Mouse (Mus musculus): ENCODE results near the gene Cops6.

The Cops6 gene

GRCm38 (mm10) chr5:138160842-138161665, at the start of gene Cops6:
Cops6 (plus strand) TSS chr5:138161071.
- DNase-seq, result peak; percentile 97

DNA sequence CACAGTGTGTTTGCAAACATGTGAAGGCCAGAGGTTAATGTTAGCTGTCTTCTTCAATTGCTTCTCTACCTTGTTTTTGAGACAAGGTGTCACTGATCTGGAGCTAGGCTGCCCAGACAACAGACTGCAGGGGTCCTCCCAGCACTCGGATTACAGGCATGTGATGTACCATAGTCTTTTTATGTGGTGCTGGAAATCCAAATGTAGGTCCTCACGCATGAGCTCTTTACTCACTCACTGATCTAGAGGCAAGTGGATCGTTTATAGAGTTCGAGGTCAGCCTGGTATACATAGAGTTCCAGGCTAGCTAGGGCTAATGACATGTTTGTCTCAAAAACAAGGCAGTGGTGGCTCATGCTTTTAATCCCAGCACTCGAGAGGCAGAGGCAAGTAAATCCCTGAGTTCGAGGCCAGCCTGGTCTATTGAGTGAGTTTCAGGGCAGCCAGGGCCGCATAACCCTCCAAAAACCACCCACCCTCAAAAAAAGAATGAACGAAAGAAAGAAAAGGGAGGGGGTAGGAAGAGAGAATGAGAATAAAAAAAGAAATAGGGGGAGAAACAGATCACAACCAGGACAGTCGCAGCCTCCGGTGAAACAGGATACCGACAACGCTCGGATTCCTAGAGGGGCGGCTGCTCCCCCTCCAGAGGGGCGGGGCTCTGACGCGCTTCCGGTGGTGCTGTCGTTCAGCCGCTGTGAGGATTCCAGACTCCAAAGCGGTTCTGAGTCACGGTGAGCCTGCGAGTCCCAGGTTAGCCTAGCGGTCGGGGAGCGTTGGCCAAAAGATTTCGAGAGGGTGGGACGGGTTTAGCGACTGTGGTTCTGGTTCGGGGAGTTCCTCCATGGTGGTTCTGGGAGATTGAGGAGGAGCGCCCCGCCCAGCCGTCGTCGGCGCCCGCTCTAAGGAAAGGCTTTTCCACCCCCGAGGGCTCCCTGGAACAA, 44.3 kb upstream of the Cops6 start, which contains the start of gene Zscan21:
TSS of gene Zscan21 (plus strand) at position 649 of the 944 bp plus-strand sequence.
- DNase-seq, result peak; percentile 92

- DNase-seq, result peak; percentile 5 to 11
Measured at GRCm38 (mm10) chr5:138117199-138118015, 43.5 kb upstream of the Cops6 start.

DNA sequence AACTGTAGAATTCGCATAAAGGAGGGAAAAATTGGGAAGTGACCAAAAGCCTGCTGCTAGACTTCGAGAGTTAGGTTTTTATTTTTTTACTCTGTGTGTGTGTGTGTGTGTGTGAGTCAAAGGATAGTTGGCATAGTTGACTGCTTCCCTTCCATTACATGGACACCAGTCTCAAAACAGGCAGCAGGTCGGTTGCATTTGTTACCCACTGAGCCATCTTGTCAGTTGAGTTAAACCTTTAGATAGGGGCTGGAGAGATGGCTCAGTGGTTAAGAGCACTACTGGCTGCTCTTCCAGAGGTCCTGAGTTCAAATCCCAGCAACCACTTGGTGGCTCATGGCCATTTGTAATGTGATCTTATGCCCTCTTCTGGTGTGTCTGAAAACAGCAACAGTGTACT, 42.8 kb upstream of the Cops6 start:
- DNase-seq, result no peak

GRCm38 (mm10) chr5:138132425-138133064, 28.3 kb upstream of the Cops6 start:
- DNase-seq, result no peak

- no peak for DNase-seq
Measured at GRCm38 (mm10) chr5:138137257-138137656, 23.6 kb upstream of the Cops6 start.

- peak; percentile 43 to 44 for DNase-seq
Measured at GRCm38 (mm10) chr5:138137935-138138549, 22.8 kb upstream of the Cops6 start.

DNA sequence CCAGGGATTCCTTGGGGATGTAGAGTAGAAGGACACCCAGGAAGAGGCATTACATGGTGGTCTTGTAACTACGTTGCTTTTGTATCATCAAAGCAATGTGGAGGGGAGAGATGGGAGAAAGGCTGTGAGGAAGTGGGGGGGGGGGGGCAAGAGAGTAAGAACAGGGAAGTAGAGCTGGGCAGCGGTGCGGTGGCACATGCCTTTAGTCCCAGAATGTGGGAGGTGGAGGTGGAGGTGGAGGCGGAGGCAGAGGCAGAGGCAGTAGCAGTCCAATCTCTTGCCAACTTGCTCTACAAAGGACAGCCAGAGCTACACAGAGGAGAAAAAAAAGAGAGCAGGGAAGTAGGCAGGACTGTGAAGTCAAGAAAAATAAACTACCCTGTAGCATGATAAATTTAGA, 22.3 kb upstream of the Cops6 start:
- no peak for DNase-seq

- no peak for DNase-seq
Measured at GRCm38 (mm10) chr5:138154390-138154789, 6.5 kb upstream of the Cops6 start.

- DNase-seq, result peak; percentile 82 to 87
Measured at GRCm38 (mm10) chr5:138155443-138155976, 5.4 kb upstream of the Cops6 start, which contains the start of gene Zfp113. Zfp113 (minus strand) TSS chr5:138155744.

- no peak for DNase-seq
Measured at GRCm38 (mm10) chr5:138160224-138160762, 578 bp upstream of the Cops6 start.

DNA sequence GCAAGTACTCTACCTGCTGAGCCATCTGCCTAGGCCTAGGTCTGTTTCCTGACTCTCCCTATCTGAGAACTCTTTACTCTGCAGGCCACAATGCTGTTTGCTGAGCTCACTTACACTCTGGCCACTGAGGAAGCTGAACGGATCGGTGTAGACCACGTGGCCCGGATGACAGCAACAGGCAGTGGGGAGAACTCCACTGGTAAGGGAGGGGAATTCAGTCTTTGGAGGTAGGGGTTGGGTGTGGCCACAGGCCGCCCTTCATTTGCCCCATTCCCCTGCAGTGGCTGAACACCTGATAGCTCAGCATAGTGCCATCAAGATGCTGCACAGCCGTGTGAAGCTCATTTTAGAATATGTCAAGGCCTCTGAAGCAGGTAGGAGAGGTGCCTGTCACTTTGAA, 2.2 kb downstream of the Cops6 start:
- no peak for DNase-seq

DNA sequence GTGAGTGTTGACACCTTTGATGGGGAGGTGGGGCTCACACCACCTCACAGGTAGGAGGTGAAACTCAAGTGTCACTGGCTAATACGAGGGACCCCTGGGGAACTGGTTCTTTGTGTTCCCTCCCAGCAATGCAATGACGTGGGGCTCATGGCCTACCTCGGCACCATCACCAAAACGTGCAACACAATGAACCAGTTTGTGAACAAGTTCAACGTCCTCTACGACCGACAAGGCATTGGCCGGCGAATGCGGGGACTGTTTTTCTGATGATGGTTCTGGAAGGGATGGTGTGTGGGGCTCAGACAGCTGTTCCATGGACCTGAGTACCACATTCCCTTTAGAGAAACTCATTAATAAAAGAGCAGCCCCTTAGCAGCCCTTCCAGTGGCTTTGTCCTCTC, 2.7 kb downstream of the Cops6 start:
- DNase-seq, result no peak

DNA sequence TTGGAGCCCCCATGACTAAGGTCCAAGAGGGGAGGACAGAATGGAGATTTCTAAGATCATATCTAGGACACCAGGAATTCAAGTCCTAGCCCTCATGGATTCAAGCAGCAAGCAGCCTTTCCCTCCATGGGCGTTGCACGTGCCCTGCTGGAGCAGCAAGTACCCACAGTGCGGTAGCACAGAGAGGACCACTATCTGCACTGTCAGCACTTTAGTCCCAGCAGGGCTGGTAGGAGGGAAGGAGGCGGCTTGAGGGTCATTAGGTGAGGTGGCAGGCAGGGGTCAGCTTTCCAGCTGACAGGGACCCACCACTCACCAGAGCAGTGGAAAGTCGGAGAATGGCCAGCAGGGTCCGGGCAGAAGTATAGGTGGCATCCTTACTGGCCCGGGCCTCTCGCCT, 4.7 kb downstream of the Cops6 start:
- DNase-seq, result no peak

GRCm38 (mm10) chr5:138170936-138171561, 10.2 kb downstream of the Cops6 start:
- peak; percentile 90 to 93 for DNase-seq

DNA sequence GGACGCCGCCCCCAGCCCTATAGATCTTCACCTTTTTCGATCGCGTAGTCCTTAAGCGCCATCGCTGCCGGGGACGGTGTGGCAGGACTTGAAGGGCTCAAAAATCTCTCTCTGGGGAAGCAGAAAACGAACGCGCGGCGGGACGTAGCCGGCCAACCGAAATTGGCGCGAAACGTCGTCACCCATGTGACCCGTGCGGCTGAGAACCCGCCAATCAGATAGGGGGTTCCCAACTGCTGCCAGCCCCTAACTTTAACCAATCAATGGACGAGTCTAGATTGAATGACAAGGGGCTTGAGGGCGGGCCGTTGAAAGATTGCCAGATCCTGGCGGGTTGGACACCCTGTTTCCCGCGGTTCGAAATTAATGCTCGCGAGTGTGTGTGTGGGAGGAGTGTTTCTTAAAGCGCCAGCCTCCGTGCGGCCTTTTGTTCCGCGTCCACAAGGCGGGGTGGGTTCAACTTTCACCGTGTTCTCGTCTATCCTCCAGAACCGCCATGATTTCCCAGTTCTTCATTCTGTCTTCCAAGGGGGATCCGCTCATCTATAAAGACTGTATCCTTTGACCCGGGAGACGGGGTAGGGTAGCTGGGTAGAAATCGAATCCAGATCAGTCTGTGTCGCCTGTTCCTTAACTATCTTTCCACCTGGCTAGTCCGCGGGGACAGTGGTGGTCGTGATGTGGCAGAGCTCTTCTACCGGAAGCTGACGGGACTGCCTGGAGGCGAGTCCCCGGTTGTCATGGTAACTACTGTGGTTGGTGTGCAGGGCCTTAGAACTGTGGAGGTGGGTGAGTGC, 11.0 kb downstream of the Cops6 start, which contains the start of the genes Ap4m1 and Mcm7:
TSS of gene Ap4m1 (plus strand) at position 308 of the 797 bp plus-strand sequence.
TSS of gene Mcm7 (minus strand) at position 728 of the 797 bp plus-strand sequence.
- peak; percentile 90 to 93 for DNase-seq

GRCm38 (mm10) chr5:138173217-138173616, 12.3 kb downstream of the Cops6 start:
- DNase-seq, result no peak

DNA sequence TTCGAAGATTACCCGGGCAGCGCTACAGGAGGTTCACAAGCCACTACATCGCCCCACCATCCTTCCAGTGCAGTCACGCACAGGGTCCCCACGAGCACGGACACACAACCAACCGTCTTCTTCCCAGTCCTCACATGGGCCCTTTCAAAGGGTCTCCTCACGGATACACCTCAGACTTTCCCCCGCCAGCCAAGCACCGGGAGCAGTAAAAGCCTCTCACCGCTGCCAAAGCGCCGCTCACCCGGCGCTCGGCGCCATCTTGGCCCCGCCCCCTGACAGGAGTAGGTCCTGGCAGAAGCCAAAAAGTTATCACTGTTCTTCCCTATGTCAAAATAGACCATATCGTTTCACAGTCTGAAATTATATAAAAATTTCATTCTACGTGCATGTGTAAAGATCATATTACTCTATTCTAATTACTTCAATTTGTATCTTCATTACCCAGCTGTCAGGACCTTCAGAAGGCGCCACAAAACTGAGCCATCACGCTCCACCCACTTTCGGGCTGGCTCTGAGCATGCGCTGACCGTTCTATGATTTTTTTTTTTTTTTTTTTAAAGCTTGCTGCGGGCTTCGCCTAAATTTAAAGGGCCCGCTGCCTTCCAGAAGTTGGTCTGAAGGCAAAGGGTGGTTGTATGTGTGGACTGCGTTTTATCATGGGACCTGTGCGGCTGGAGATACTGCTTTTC, 26.2 kb downstream of the Cops6 start, which contains the start of the genes Taf6 and Cnpy4:
TSS of gene Taf6 (minus strand) at position 502 of the 689 bp plus-strand sequence.
TSS of gene Cnpy4 (plus strand) at position 536 of the 689 bp plus-strand sequence.
- peak; percentile 86 for DNase-seq

Measured in B cell, adult 2 months (primary cell).